Mouse (Mus musculus): ENCODE results near the gene Itpr1. TPM values are rescaled to one million over a fixed set of nuclear protein-coding genes. Genes with fewer than 3 reads are reported as not detected.

Itpr1 gene
- polyA plus RNA-seq, 2 experiments = 10.7 to 17.1 TPM

DNA sequence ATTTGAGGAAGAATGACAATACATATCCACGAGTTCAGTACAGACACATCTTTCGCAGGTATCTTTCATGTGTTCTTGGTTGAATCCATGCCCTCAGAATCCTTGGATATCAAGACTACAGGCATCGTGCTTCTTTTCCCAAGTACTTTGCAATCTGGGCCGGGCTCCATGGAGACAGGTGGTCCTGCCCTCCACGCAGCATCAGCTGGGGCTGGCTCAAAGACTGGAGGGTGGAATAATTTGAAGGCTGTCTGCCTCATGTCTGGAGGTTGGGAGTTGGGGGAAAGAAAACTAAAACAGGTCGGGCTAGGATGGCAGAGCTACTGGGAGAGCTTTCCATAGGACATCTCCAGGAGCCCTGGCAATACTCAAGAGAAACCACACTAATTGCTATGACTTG is 364.2 kb downstream of the Itpr1 start:
- Histone ChIP-seq H3K4me3 (replicated peaks; ENCODE audit: low read length) (no peak overlapping the region), H3K9me3 (ENCODE audit: control insufficient read depth, low read length) (no peaks in the 10 kb centered on the region), H3K36me3 (ENCODE audit: control insufficient read depth, insufficient read depth, low read length) (no peaks in the 10 kb centered on the region), H3K4me2 (replicated peaks; ENCODE audit: low read depth, low read length, severe bottlenecking) (no peak overlapping the region), H3K9ac (ENCODE audit: low read depth, low read length, severe bottlenecking) (no peak overlapping the region), H3K27me3 (ENCODE audit: control insufficient read depth, insufficient read depth, low read length) (no peaks in the 10 kb centered on the region), H3K4me1 (ENCODE audit: control insufficient read depth, insufficient read depth, low read length) (no peaks in the 10 kb centered on the region), H3K27ac (replicated peaks; ENCODE audit: low read depth, low read length) (no peak overlapping the region)
- no peak for ATAC-seq (ENCODE audit: low FRiP score, low read depth)
- TF ChIP-seq POLR2A (IDR thresholded peaks at IDR 0.05; ENCODE audit: borderline replicate concordance, extremely low read depth, insufficient read depth, insufficient read length) = no peak
- no peak for DNase-seq (ENCODE audit: low spot score)
- WGBS = 88% methylated on average over 6 of the region's 6 CpGs

GRCm38 (mm10) chr6:108588426-108588825 is 375.5 kb downstream of the Itpr1 start:
- Histone ChIP-seq H3K36me3 (ENCODE audit: control insufficient read depth, insufficient read depth, low read length) (no peaks in the 10 kb centered on the region), H3K27ac (replicated peaks; ENCODE audit: low read depth, low read length) (no peak overlapping the region), H3K9ac (ENCODE audit: low read depth, low read length, severe bottlenecking) (no peak overlapping the region), H3K9me3 (ENCODE audit: control insufficient read depth, low read length) (no peaks in the 10 kb centered on the region), H3K27me3 (ENCODE audit: control insufficient read depth, insufficient read depth, low read length) (no peaks in the 10 kb centered on the region), H3K4me2 (replicated peaks; ENCODE audit: low read depth, low read length, severe bottlenecking) (no peak overlapping the region), H3K4me1 (ENCODE audit: control insufficient read depth, insufficient read depth, low read length) (no peaks in the 10 kb centered on the region), H3K4me3 (replicated peaks; ENCODE audit: low read length) (no peak overlapping the region)
- 82% methylated on average over 3 of the region's 3 CpGs for WGBS
- no peak for ATAC-seq (ENCODE audit: low FRiP score, low read depth)
- no peak for DNase-seq (ENCODE audit: low spot score)
- no peak for TF ChIP-seq POLR2A (IDR thresholded peaks at IDR 0.05; ENCODE audit: borderline replicate concordance, extremely low read depth, insufficient read depth, insufficient read length)

- Histone ChIP-seq H3K9ac (ENCODE audit: low read depth, low read length, severe bottlenecking) (no peak overlapping the region), H3K4me2 (replicated peaks; ENCODE audit: low read depth, low read length, severe bottlenecking) (no peak overlapping the region), H3K9me3 (ENCODE audit: control insufficient read depth, low read length) (no peaks in the 10 kb centered on the region), H3K4me3 (replicated peaks; ENCODE audit: low read length) (no peak overlapping the region), H3K27ac (replicated peaks; ENCODE audit: low read depth, low read length) (no peak overlapping the region), H3K36me3 (ENCODE audit: control insufficient read depth, insufficient read depth, low read length) (no peaks in the 10 kb centered on the region), H3K4me1 (ENCODE audit: control insufficient read depth, insufficient read depth, low read length) (no peaks in the 10 kb centered on the region), H3K27me3 (ENCODE audit: control insufficient read depth, insufficient read depth, low read length) (no peaks in the 10 kb centered on the region)
- 69% methylated on average over 8 of the region's 8 CpGs for WGBS
- ATAC-seq (ENCODE audit: low FRiP score, low read depth) (no peak), DNase-seq (ENCODE audit: low spot score) (no peak)
- TF ChIP-seq POLR2A (IDR thresholded peaks at IDR 0.05; ENCODE audit: borderline replicate concordance, extremely low read depth, insufficient read depth, insufficient read length) = no peak
These were observed 379.3 kb downstream of the Itpr1 start for GRCm38 (mm10) chr6:108592227-108592626.

- WGBS = 55% methylated on average over 6 of the region's 6 CpGs
- H3K9ac ChIP-seq (ENCODE audit: low read depth, low read length, severe bottlenecking) = no peak overlapping the region
These were observed 379.7 kb downstream of the Itpr1 start for GRCm38 (mm10) chr6:108592636-108593035.

GRCm38 (mm10) chr6:108594171-108594841 is 381.4 kb downstream of the Itpr1 start:
- TF ChIP-seq POLR2A (IDR thresholded peaks at IDR 0.05; ENCODE audit: borderline replicate concordance, extremely low read depth, insufficient read depth, insufficient read length) = no peak
- no peak for DNase-seq (ENCODE audit: low spot score)
- no peak for ATAC-seq (ENCODE audit: low FRiP score, low read depth)
- Histone ChIP-seq H3K4me3 (replicated peaks; ENCODE audit: low read length) (no peak overlapping the region), H3K9me3 (ENCODE audit: control insufficient read depth, low read length) (no peaks in the 10 kb centered on the region), H3K4me1 (ENCODE audit: control insufficient read depth, insufficient read depth, low read length) (no peaks in the 10 kb centered on the region), H3K4me2 (replicated peaks; ENCODE audit: low read depth, low read length, severe bottlenecking) (no peak overlapping the region), H3K27ac (replicated peaks; ENCODE audit: low read depth, low read length) (no peak overlapping the region), H3K36me3 (ENCODE audit: control insufficient read depth, insufficient read depth, low read length) (no peaks in the 10 kb centered on the region), H3K27me3 (ENCODE audit: control insufficient read depth, insufficient read depth, low read length) (no peaks in the 10 kb centered on the region), H3K9ac (ENCODE audit: low read depth, low read length, severe bottlenecking) (no peak overlapping the region)
- 67% methylated on average over 5 of the region's 5 CpGs for WGBS

More at GRCm38 (mm10) chr6:108592636-108593035, 379.7 kb downstream of the Itpr1 start:
- Histone ChIP-seq H3K27ac (replicated peaks; ENCODE audit: low read depth, low read length) (no peak overlapping the region), H3K9me3 (ENCODE audit: control insufficient read depth, low read length) (no peaks in the 10 kb centered on the region), H3K4me3 (replicated peaks; ENCODE audit: low read length) (no peak overlapping the region), H3K36me3 (ENCODE audit: control insufficient read depth, insufficient read depth, low read length) (no peaks in the 10 kb centered on the region), H3K27me3 (ENCODE audit: control insufficient read depth, insufficient read depth, low read length) (no peaks in the 10 kb centered on the region), H3K4me2 (replicated peaks; ENCODE audit: low read depth, low read length, severe bottlenecking) (no peak overlapping the region), H3K4me1 (ENCODE audit: control insufficient read depth, insufficient read depth, low read length) (no peaks in the 10 kb centered on the region)
- ATAC-seq (ENCODE audit: low FRiP score, low read depth) (no peak), DNase-seq (ENCODE audit: low spot score) (no peak)
- no peak for TF ChIP-seq POLR2A (IDR thresholded peaks at IDR 0.05; ENCODE audit: borderline replicate concordance, extremely low read depth, insufficient read depth, insufficient read length)
